Mouse (Mus musculus) kidney, adult 2 months (tissue): ENCODE data around the gene Mocs3.

Experiments used
- CTCF ChIP-seq: fragments of 200-500 bp; conservative IDR thresholded peaks from 2 replicates; pipeline ENCODE4 v1.5.1; 2011; ENCODE audit warnings: low read depth, mild to moderate bottlenecking, control low read depth, low read length, moderate library complexity, mixed read lengths; ENCODE audit not compliant: insufficient read depth, insufficient read length
- POLR2A ChIP-seq: fragments of 200-500 bp; IDR thresholded peaks from one replicate; pipeline ENCODE4 v1.6.1; 2011; ENCODE audit warnings: low read depth, low read length, control low read depth

DNA sequence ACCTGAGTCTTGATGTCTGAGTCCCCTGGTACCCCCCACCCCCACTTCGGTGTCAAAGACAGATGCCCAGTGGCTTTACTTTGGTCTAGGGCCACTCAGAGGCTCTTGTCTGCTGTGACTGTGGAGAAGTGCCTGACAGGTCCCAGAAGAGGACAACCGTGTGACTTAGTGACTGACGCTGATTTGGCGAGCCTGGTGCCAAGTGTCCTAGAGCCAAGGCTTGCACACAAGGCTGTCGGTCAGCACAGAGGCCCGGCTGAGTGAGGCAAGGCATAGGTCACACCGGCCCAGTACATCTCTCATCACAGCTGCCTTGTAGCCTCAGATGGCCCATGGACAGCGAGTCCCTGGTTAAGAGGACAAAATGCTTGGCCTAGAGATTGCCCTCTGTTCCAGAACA, 28.6 kb downstream of the Mocs3 start:
- TF ChIP-seq CTCF (no peak), POLR2A (no peak)
